Mouse (Mus musculus) bone marrow, adult 2 months (tissue): ENCODE results near the gene 1700029J07Rik. TPM values are rescaled to one million over a fixed set of nuclear protein-coding genes. Genes with fewer than 3 reads are reported as not detected.

Experiments
- H3K27ac ChIP-seq: fragments of 200-500 bp; 2 replicates; pipeline ENCODE4 v1.5.1; 2012; ENCODE audit warnings: low read depth, mild to moderate bottlenecking, control low read depth, inconsistent platforms, low read length; ENCODE audit not compliant: control insufficient read depth, poor library complexity, insufficient read depth
- H3K4me1 ChIP-seq: fragments of 200-500 bp; 2 replicates; pipeline ENCODE4 v1.6.1; 2011; ENCODE audit warnings: low read length; ENCODE audit not compliant: control insufficient read depth, insufficient read depth
- H3K4me3 ChIP-seq: fragments of 200-500 bp; replicated peaks from 2 replicates; pipeline ENCODE3; 2011; ENCODE audit warnings: mild to moderate bottlenecking, low read depth, low read length, control low read depth; ENCODE audit not compliant: control insufficient read depth
- CTCF ChIP-seq: fragments of 200-500 bp; IDR thresholded peaks from 2 replicates; pipeline ENCODE4 v1.5.1; 2011; ENCODE audit warnings: low read length, control low read depth; ENCODE audit not compliant: control insufficient read depth, insufficient read depth
- POLR2A ChIP-seq: fragments of 200-500 bp; IDR thresholded peaks from 2 replicates; pipeline ENCODE4 v1.6.1; 2011; ENCODE audit warnings: low read depth, mild to moderate bottlenecking, control low read depth, low read length, borderline replicate concordance; ENCODE audit not compliant: control insufficient read depth
- WGBS: fragments of 180-500 bp; shearing (Covaris S2); methylation state at CpG from one replicate; pipeline ENCODE4 v1.1.7; 2018; 5-methylcytosine and 5-hydroxymethylcytosine counted together
- polyA plus RNA-seq: library from polyadenylated mRNA; stranded (reverse); fragments of >200 nt; gene quantifications from 2 replicates; pipeline ENCODE4 v1.2.4, GENCODE M21; 2011; ENCODE audit warnings: low replicate concordance; ENCODE audit not compliant: missing spikeins, insufficient read depth, insufficient read length

Gene 1700029J07Rik
- 0.54 and 3.3 TPM in 2 replicates for polyA plus RNA-seq

DNA sequence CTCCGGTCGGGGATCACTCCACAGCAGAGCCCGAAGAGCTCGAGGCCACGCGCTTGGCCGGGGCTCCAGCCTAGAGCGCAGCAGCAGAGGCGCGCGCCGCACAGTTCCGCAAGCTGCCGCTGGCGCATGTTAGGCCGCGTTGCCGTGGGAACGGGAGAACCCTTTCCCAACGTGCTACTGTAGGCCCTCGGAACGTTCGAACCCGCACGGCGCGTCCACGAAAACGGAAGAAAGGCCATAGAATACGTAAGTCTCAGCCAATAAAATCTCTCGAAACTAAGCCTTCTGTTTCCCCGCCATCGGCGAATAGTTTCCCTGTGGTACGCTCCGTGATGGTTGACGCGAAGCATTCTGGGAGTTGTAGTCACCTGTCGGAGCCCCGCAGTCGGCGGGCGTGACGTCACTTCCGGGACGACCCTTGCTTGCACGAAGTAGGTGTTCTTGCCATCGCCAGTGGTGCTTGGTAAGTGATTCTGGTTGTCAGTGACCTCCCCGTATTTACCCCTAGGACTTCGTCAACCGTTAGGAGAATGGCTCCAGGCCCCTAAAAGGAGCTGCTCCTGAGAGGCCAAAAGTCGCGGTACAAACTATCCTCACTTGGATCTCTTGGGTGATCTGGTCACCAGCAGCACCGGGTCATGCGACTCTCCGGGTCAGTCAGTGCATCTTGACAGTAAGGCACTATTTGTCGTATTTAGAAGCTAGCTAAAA is at the start of gene 1700029J07Rik, which contains the start of gene Ufsp2:
1700029J07Rik (minus strand) TSS at position 127 of the 711 bp plus-strand sequence.
Ufsp2 (plus strand) TSS at position 403 of the 711 bp plus-strand sequence.
- peak within 1 kb of the TSS; percentile 79 for H3K4me3 ChIP-seq
- H3K4me1 ChIP-seq: no peaks in the 10 kb centered on the region
- H3K27ac ChIP-seq: peak within 1 kb of the TSS; percentile 34
- WGBS: under 1% methylated on average over 57 of the region's 57 CpGs
- TF ChIP-seq CTCF (peak; percentile 49), POLR2A (peak; percentile 55; the same call in 1 of the 2 replicates)

DNA sequence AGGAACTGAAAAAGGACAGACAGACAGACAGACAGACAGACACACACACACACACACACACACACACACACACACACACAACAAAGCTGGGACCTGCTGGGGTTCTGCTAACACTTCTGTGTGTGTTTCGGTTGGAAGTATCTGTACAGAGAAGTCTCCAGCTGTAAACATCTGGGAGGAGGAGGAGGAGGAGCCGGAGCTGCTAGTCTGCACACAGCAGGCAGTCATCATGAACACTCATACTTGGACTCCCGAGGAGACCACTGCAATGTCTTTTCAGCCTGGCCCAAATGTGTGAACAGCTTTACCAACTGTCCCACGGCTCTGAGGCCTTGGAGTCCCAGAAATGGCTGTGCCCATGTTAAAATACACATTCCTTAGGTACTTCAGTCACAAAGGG is 49.3 kb upstream of the 1700029J07Rik start:
- 75% methylated on average over 4 of the region's 4 CpGs for WGBS
- no peaks in the 10 kb centered on the region for H3K4me1 ChIP-seq
- H3K4me3 ChIP-seq: no peak overlapping the region
- no peak for TF ChIP-seq POLR2A
- TF ChIP-seq CTCF: no peak
- H3K27ac ChIP-seq: no peak overlapping the region

DNA sequence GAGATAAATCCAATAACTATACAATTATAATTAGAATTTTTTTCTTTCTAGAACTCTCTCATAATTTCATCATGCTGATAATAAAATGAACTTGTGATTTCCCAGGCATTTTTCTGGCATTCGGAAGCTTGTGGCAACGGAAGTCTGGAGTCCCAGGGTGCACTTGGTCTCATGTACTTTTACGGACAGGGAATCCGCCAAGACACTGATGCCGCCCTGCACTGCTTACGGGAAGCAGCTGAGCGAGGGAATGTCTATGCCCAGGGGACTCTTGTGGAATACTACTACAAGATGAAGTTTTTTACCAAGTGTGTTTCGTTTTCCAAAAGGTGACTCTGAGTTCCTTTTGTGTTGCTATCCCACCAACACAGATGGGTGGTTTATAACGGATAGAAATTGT is 47.7 kb upstream of the 1700029J07Rik start:
- H3K4me1 ChIP-seq: no peaks in the 10 kb centered on the region
- WGBS: 90% methylated on average over 9 of the region's 9 CpGs
- TF ChIP-seq POLR2A (no peak), CTCF (no peak)

DNA sequence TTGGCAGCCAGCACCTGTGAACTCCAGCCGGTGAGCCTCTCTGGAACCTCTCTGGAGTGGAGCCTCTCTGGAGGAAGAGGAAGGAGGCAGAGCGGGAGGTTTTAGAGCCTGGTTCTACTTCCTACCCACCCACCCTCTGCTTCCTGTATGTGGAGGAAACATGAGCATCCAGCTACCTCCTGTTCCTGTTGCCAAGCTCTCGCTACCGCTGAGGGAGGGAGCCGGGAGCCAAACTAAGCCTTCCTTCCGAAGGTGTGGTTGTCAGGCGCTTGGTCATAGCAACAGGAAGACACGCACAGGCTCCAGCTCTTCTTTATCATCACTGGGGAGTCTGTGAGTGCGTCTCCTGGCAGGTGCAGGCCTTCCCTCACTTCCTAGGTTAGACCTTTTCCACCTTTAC is 47.2 kb upstream of the 1700029J07Rik start:
- H3K27ac ChIP-seq: no peak overlapping the region
- H3K4me3 ChIP-seq: no peak overlapping the region
- 79% methylated on average over 9 of the region's 9 CpGs for WGBS
- TF ChIP-seq POLR2A (no peak), CTCF (no peak)
- H3K4me1 ChIP-seq: no peaks in the 10 kb centered on the region

More for the DNA sequence above, 47.7 kb upstream of the 1700029J07Rik start:
- H3K27ac ChIP-seq: no peak overlapping the region
- no peak overlapping the region for H3K4me3 ChIP-seq

DNA sequence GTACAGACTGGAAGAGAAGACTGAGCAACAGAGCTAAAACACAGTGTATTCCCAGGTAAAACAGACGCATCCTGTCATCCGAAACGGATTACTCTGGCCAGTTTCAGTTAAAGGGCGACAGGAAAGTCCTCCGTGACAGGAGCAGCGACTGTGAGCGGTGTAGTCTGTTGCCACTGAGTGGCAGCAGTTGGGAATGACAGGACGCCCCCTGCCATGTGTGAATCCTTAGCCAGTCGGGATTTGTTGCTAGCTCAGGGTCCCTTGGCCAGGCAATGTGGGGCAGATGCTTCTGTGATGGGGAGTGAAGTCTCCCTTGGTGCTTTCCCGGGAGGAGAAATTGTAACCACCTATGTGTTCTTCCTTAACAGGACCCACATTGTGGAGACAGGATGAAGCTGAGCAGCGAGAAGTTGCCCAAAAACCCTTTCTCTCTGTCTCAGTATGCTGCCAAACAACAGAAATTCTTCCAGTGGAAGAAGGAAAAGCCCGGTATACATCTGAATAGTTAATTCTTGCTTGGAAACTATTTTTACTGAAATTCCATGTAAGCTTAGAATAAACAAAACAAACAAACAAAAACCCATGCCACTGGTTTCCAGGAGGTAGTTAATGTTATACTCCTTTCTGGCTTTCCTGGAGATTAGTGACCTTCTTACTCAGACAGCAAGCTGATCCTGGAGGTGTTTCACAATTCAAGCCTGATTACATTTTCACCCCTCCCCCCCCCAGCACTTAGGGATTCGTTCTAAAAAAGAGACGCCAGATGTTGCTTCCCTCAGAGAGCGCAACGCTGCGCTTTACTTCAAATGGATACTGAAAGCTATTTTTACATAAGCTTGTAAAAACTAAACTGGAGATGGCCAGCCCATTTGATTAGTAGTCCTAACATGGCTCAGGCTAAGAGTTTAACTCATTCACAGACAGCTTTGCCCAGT is 36.0 kb upstream of the 1700029J07Rik start:
- WGBS: 52% methylated on average over 17 of the region's 17 CpGs
- Histone ChIP-seq H3K4me1 (no peaks in the 10 kb centered on the region), H3K4me3 (no peak overlapping the region), H3K27ac (no peak overlapping the region)
- TF ChIP-seq POLR2A (no peak), CTCF (no peak)

DNA sequence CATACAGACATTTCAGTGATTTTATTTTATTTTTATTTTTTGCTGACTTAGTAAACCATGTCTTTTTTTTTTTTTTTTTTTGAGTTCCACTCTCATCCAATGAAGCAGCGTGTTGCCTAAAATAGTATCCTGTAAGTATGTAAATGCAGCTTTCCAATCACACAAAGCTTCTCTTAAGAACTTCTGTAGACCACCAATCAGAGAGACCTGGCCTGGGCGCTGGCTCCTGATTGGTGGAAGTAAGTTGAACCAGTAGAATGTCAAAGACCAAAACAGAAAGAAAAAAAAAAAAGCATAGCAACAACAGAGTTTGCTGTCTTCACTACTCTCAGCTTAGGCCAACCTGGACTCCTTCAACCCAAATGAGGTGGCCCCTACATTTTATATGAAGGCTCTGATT is 35.3 kb upstream of the 1700029J07Rik start:
- 82% methylated on average over 2 of the region's 2 CpGs for WGBS
- H3K4me1 ChIP-seq: no peaks in the 10 kb centered on the region
- H3K4me3 ChIP-seq: no peak overlapping the region
- H3K27ac ChIP-seq: no peak overlapping the region
- TF ChIP-seq POLR2A (no peak), CTCF (no peak)

DNA sequence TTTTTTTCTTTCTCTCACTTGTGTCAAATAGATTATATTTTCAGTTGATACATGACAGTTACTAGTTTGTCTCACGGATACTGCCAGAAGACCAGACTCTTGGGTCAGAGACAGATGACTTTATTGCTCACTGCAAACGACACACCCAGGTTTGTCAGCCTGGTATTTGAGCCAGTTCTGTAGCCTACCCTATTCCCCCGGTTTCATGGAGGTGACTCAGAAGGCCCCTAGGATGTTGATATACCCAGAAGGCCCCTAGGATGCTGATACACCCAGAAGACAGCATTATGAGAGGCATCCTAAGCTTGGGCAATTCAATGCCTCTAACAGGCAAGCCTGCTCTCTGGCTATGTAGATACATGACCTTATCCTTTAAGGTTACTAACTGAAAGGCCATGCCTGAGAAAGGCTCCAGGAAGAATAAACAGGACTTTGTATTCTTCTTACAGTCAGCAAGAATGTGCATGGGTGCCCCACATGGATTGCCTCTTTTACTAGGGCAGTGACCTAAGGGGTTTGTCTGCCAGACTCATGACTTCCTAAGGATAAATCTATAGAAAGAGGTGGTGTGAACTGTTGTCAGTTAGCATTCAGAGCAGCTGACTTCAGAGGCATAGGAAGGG is 32.1 kb upstream of the 1700029J07Rik start:
- TF ChIP-seq CTCF (no peak), POLR2A (no peak)
- Histone ChIP-seq H3K4me3 (no peak overlapping the region), H3K4me1 (no peaks in the 10 kb centered on the region), H3K27ac (no peak overlapping the region)
- WGBS: 74% methylated on average over 3 of the region's 3 CpGs
